In the genomic region with DNA sequence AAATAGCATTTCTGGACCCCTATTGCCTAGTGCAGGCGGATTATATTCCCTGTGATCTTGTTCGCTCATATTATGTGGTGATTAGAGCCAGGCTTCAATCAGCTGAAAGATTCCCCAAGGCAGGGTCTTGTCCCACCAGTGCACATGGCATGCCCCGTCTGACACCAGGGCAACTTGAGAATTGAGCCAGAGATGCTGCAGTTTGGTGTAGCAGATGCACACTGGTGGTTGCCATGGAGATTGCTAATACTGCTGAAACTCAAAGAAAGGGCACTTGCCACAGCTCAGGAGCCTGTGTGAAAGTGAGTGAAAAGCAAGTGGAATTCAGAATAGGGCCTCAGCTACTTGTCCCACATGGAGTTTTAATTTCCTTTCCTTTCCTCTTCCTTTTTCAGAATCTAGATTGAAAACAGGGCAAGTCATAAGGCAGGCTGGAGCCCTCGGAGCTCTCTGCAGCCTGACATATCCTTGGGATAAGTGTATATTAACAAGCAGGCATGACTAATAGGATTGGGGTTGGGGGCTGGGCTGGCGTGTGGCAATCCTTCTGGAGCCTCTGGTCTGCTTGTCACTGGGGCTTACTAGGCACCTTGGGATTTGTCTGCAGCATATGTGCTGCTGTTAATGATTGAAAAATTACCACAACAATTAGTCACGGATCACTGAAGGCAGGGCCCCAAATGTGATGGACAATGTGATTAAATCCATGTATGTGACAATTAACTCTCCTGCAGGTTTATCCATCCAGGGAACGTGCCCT, we compare ENCODE assay signal across 9 mouse cellular contexts.
DNase-seq lines count a peak whose midpoint lies in the region; ATAC-seq and TF ChIP-seq lines count a peak whose summit lies in the region.
"Had no signal": no experiment of that assay in that cellular context is flagged by ENCODE, and none has a peak within 500 bp of the region (broad histone marks: within the 10 kb centered on the region; RNA-seq: fewer than 3 reads in every experiment).

No protein-coding gene starts in this region.

- no peaks in the 10 kb centered on the region for H3K27me3 ChIP-seq in forebrain, embryonic 13.5 days
- H3K27me3 ChIP-seq in liver, postnatal 0 days (ENCODE audit: insufficient read depth, low read length) = no peaks in the 10 kb centered on the region
- H3K27me3 ChIP-seq: stomach, embryonic 15.5 days had no signal

- H3K9me3 ChIP-seq in forebrain, embryonic 13.5 days (replicated peaks) = no peaks in the 10 kb centered on the region
- H3K9me3 ChIP-seq in liver, postnatal 0 days (ENCODE audit: low read length) = no peaks in the 10 kb centered on the region
- H3K9me3 ChIP-seq: stomach, embryonic 15.5 days had no signal

- peak overlapping the region; percentile 6; the same call in 1 of the 2 replicates for H3K4me3 ChIP-seq in forebrain, embryonic 13.5 days
- no peak overlapping the region for H3K4me3 ChIP-seq in liver, postnatal 0 days (ENCODE audit: low read depth, low read length)
- H3K4me3 ChIP-seq: stomach, embryonic 15.5 days had no signal

- peak overlapping the region; percentile 30; the same call in 1 of the 2 replicates for H3K9ac ChIP-seq in forebrain, embryonic 13.5 days
- H3K9ac ChIP-seq in liver, postnatal 0 days (replicated peaks) = no peak overlapping the region
- H3K9ac ChIP-seq: stomach, embryonic 15.5 days had no signal

- H3K4me2 ChIP-seq in forebrain, embryonic 13.5 days = peak overlapping the region; percentile 45
- H3K4me2 ChIP-seq in liver, postnatal 0 days (ENCODE audit: low read depth, low read length) = no peak overlapping the region
- H3K4me2 ChIP-seq: stomach, embryonic 15.5 days had no signal

- DNase-seq in adrenal gland, postnatal 14 days = peak; percentile 19
- DNase-seq in adrenal gland, postnatal 4 days (ENCODE audit: low spot score in 2 of 2) = no peak
- DNase-seq in kidney, postnatal 36 days = peak; percentile 37 to 55
- DNase-seq in neural tube, embryonic 10.5 days (ENCODE audit: extremely low spot score, low spot score) = peak; percentile 62
- no peak for DNase-seq in ovary, adult 18-20 months (ENCODE audit: low spot score)
- no peak for DNase-seq in liver, postnatal 0 days
- DNase-seq in thymus, postnatal 25 days = no peak

- peak; percentile 93 for ATAC-seq in forebrain, embryonic 13.5 days
- no peak for ATAC-seq in liver, postnatal 0 days

- peak overlapping the region; percentile 89 for H3K27ac ChIP-seq in forebrain, embryonic 13.5 days
- H3K27ac ChIP-seq in liver, postnatal 0 days (ENCODE audit: low read depth) = no peak overlapping the region
- H3K27ac ChIP-seq: stomach, embryonic 15.5 days had no signal

- H3K36me3 ChIP-seq in forebrain, embryonic 13.5 days (ENCODE audit: poor library complexity, severe bottlenecking) = no peaks in the 10 kb centered on the region
- H3K36me3 ChIP-seq in liver, postnatal 0 days (replicated peaks; ENCODE audit: insufficient read depth, low read length) = no peaks in the 10 kb centered on the region
- H3K36me3 ChIP-seq: stomach, embryonic 15.5 days had no signal

- no peak for TF ChIP-seq EP300 in liver, postnatal 0 days (IDR thresholded peaks at IDR 0.05; ENCODE audit: low read depth)

- WGBS in forebrain, embryonic 13.5 days = 2% methylated on average over 7 of the region's 7 CpGs
- 74% methylated on average over 7 of the region's 7 CpGs for WGBS in liver, postnatal 0 days (ENCODE audit: insufficient replicate concordance)

- no peak for TF ChIP-seq CTCF in liver, postnatal 0 days (IDR thresholded peaks at IDR 0.05; ENCODE audit: low read depth)

- H3K4me1 ChIP-seq in forebrain, embryonic 13.5 days = peaks cover 35% of the 10 kb centered on the region
- H3K4me1 ChIP-seq in liver, postnatal 0 days (ENCODE audit: insufficient read depth) = peaks cover 4% of the 10 kb centered on the region
- H3K4me1 ChIP-seq: stomach, embryonic 15.5 days had no signal

Comparison
In these comparisons a context has a peak if more than half of its experiments do, and no peak if none do; other contexts are left out.
1. DNase-seq: peak in adrenal gland, postnatal 14 days (single experiment), kidney, postnatal 36 days (2 of 2) and neural tube, embryonic 10.5 days (single experiment); none in adrenal gland, postnatal 4 days (0 of 2), ovary, adult 18-20 months (single experiment), liver, postnatal 0 days (single experiment) and thymus, postnatal 25 days (single experiment).